Mouse (Mus musculus) regulatory T cell (primary cell): ENCODE results near the gene Kif26b.

Source experiments
- in situ Hi-C: fragments of 300-600 bp; cut with MboI, MseI; formaldehyde crosslinking; loops from one replicate; pipeline ENCODE4 v1.15.1; 2025; ENCODE audit warnings: high pct_unique_total_duplicates

Kif26b gene

GRCm38 (mm10) chr1:178714209-178714608 is 185.3 kb downstream of the Kif26b start:
- in situ Hi-C loops, result no loop called here

DNA sequence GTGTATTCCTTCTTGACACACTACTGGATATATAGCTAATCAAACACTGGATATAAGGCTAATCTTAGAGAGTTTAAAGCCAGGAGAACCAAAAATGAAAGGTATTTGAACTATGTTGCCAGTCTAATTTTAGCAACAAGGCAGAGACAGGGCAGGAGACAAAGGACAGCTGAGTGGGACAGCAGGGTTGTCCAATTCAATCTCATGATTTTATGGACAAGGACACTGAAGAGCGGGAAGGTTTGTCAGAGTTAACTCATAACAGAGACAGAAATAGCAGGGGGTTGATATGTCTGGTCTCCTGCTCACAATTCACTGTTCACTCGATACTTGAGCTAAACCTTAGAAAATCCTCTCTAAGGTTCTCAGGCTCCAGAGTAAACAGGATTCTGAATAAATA is 187.5 kb downstream of the Kif26b start:
- in situ Hi-C loops, result no loop called here

- in situ Hi-C loops, result no loop called here
These were observed 191.9 kb downstream of the Kif26b start for GRCm38 (mm10) chr1:178720821-178721220.

- in situ Hi-C loops, result no loop called here
These were observed 193.9 kb downstream of the Kif26b start for GRCm38 (mm10) chr1:178722793-178723192.

GRCm38 (mm10) chr1:178725536-178725935 is 196.6 kb downstream of the Kif26b start:
- in situ Hi-C loops, result no loop called here

GRCm38 (mm10) chr1:178728256-178728655 is 199.3 kb downstream of the Kif26b start:
- in situ Hi-C loops, result no loop called here

DNA sequence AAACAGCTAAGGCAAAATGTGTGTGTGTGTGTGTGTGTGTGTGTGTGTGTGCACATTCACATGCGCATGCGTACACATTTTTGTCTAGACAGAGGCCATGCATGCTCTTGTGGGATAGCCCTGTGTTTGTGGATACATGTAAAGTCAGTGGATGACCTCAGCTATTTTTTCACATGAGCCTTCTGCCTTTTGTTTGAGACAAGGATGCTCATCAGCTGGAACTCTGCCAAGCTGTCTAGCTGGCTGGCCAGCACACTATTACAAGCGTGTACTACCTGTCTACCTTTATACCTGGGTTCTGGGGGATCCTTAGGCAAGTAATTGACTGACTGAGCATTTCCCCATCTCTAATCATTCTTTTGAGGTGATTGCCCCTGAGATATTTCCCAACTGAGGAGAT is 201.3 kb downstream of the Kif26b start:
- in situ Hi-C loops, result no loop called here

GRCm38 (mm10) chr1:178733035-178733434 is 204.1 kb downstream of the Kif26b start:
- in situ Hi-C loops, result no loop called here

DNA sequence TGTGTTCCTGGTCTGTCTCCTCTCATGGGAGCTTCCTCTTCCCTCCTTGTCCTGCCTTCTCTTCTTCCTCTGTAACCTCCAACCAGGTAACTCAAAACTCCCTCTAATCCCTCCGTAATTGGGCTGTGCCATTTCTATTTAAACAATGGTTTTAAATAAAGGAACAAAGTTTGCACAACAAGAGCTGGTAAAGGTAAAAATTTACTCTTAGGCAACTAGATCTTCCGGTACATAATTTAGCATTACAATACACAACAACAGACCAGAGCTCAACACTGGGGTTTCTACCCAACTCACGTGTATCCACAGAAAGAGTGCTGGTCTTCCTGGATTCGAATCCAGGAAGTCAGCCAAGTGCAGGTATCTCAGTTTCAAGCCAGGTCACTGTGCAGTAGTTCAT is 205.7 kb downstream of the Kif26b start:
- in situ Hi-C loops, result no loop called here

- in situ Hi-C loops, result no loop called here
These were observed 208.0 kb downstream of the Kif26b start for GRCm38 (mm10) chr1:178736931-178737330.

GRCm38 (mm10) chr1:178743820-178744219 is 214.9 kb downstream of the Kif26b start:
- in situ Hi-C loops, result no loop called here

- in situ Hi-C loops, result no loop called here
These were observed 215.6 kb downstream of the Kif26b start for GRCm38 (mm10) chr1:178744526-178744925.

- in situ Hi-C loops, result no loop called here
These were observed 216.0 kb downstream of the Kif26b start for GRCm38 (mm10) chr1:178744961-178745360.

DNA sequence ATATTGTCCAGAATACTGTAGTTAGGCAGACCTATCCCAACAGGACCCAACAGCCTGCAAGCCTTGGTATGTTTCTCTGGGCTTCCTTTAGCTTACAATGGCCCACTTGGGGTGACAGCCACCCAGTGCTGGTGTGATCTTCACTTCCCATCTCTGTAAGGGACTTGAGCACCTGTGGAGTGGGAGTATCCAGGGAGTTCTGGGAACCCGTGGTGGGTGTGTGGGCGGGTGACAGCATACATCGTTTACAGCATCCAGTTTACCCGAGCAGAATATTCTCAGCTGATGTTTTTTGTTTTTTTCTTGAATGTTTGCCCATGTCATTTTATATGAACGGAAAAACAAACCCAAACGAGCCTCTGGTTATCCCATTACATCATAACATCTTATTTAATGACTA is 216.5 kb downstream of the Kif26b start:
- in situ Hi-C loops, result no loop called here

- in situ Hi-C loops, result no loop called here
These were observed 218.6 kb downstream of the Kif26b start for GRCm38 (mm10) chr1:178747279-178748221.

GRCm38 (mm10) chr1:178748222-178748600 is 219.3 kb downstream of the Kif26b start:
- in situ Hi-C loops, result no loop called here

GRCm38 (mm10) chr1:178748617-178749016 is 219.7 kb downstream of the Kif26b start:
- in situ Hi-C loops, result no loop called here

- in situ Hi-C loops, result no loop called here
These were observed 220.9 kb downstream of the Kif26b start for GRCm38 (mm10) chr1:178749786-178750185.

- in situ Hi-C loops, result no loop called here
These were observed 229.5 kb downstream of the Kif26b start for GRCm38 (mm10) chr1:178758441-178758840.

DNA sequence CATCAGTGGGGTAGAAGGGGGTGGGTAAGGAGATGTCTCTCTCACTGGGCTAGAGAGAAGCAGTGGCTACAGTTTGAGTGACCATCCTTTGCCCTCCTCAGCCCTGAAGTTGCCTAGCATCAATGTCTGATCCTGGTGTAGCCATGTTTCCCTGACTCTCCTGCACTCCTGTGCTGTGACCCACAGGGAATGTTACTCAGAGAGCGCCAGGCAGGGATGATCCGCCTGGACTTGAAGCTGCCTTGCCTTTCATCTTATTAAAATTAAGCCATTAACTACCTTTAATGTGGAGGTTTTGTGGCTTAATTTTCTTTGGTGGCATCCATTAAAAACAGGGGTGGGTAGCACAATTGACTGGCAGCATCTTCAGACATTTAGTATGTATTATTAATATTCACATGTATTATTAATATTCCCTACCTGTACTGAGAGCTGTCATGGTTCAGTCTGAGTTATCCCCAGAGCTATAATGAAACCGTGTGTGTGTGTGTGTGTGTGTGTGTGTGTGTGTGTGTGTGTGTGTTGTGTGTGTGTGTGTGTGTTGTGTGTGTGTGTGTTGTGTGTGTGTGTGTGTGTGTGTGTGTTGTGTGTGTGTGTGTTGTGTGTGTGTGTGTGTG is 233.3 kb downstream of the Kif26b start:
- in situ Hi-C loops, result no loop called here

DNA sequence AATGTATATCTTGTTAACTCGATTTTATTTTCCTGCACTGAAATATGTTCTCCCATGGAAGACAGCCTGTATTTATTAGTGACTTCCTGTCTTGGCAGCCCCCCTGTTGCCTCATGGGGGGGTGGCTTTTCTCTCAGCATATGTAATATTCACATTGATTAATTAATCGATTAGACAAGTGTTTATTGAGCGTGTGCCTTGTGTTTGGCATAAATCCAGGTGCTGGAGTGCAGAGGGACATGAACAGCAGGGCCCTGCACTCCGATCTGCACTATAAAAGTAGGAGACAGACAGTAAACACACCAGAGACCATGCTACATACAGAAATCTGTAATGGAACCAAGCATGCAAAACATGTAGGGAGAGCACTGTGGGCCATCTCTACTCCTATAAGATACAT is 236.0 kb downstream of the Kif26b start:
- in situ Hi-C loops, result no loop called here

GRCm38 (mm10) chr1:178765650-178766049 is 236.7 kb downstream of the Kif26b start:
- in situ Hi-C loops, result no loop called here

DNA sequence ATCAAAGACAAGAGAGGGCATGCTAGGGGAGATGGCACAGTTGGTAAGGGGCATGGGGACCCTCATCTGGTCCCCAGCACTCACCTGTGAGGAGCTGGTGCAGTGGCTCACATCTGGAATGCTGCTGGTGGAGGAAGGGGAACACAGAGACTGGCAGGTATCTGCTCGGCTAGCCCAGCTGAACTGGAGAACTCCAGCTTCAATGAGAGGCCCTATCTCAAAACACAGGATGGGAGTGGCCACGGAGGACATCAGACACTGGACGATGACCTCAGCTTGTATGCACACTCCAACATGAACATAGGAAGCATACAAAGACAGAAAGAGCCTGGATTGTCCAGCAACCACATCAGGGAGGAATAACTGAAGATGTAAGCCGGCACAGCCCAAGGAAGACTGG is 240.1 kb downstream of the Kif26b start:
- in situ Hi-C loops, result no loop called here
